Mouse (Mus musculus): ENCODE measurements around the gene 9130230L23Rik. TPM values are rescaled to one million over a fixed set of nuclear protein-coding genes. Genes with fewer than 3 reads are reported as not detected.

The 9130230L23Rik gene
- polyA plus RNA-seq, 1 experiment: 0.10 TPM

DNA sequence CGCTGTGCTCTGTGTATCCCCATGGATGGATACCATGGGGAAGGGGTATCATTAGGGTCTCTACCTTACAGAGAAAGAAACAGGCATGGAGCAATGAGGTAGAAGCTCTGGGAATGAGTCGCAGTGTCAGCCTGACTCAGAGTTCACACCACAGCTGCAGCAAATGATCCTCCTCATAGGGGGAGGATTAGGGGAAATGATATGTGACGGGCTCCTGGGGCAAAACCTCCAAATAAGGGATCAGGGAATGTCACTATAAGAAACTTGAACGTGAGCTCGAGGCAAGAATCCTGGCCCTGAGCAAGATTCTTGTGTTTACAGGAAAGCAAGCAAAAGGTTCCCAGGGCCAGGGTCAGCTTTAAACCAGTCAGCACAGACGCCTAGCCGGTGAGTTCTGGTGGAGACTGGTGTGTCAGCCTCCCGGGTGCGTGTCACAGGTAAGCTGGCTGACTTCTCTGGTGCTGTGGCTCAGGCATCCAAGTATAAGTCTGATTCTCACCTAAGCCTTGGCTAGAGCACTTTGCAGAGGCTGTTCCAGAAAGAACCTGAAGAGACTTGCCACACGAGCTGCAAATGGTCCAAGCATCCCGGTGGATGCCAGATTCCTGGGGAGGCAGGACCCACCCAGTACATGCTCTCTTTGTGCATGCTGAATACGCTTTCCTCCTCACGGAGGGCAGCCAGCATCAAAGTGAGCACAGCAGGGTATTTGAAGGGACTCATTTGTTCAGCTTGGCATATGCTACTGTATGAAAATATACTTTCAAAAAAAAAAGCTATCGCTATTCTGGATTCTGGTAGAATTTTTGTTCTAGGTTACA is 30.5 kb upstream of the 9130230L23Rik start:
- peak; percentile 57 for DNase-seq (ENCODE audit: low read depth)
- TF ChIP-seq POLR2A (IDR thresholded peaks at IDR 0.05; ENCODE audit: borderline replicate concordance, extremely low read depth, insufficient read depth, insufficient read length, poor library complexity, severe bottlenecking) (no peak), CTCF (IDR thresholded peaks at IDR 0.05; ENCODE audit: borderline replicate concordance, extremely low read depth, insufficient read depth, insufficient read length) (no peak)

DNA sequence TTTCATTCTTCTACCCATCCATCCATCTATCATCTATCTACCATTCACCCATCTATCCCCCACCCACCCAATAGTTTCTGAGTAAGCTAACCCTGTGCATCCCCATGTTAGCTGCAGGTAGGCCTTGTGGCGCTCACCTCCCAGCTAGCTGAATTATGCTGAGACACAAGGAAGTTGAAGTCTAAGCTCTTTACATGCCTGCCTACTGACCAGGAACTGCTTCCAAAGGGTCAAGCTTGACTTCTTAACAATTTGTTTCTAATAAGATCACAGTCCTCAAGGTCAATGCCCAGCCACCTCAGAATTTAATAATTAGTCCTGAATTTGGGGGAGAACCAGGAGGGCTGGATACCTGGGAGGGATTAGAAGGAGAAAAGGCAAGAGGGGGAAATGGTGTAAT is 28.7 kb upstream of the 9130230L23Rik start:
- DNase-seq (ENCODE audit: low read depth): no peak
- TF ChIP-seq POLR2A (IDR thresholded peaks at IDR 0.05; ENCODE audit: borderline replicate concordance, extremely low read depth, insufficient read depth, insufficient read length, poor library complexity, severe bottlenecking): no peak
- no peak for TF ChIP-seq CTCF (IDR thresholded peaks at IDR 0.05; ENCODE audit: borderline replicate concordance, extremely low read depth, insufficient read depth, insufficient read length)

DNA sequence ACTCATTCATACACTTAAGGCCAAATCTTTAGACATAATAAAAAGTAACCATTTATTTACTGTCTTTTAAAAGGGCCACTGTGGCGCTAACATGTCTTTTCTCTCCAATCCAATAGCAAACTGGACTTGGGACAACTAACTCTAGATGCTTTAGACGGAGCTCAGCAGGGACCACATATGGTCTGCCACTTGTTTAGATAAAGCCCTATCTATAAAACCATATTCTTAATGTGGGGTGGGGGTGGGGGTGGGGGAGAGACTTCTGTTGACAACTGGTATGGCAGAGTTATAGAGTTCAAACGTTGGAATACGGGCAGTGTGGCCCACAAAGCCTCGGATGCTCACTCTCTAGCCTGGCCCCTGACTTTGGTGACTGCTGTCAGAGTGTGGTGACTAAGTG is 27.6 kb upstream of the 9130230L23Rik start:
- TF ChIP-seq CTCF (IDR thresholded peaks at IDR 0.05; ENCODE audit: borderline replicate concordance, extremely low read depth, insufficient read depth, insufficient read length) (no peak), POLR2A (IDR thresholded peaks at IDR 0.05; ENCODE audit: borderline replicate concordance, extremely low read depth, insufficient read depth, insufficient read length, poor library complexity, severe bottlenecking) (no peak)

DNA sequence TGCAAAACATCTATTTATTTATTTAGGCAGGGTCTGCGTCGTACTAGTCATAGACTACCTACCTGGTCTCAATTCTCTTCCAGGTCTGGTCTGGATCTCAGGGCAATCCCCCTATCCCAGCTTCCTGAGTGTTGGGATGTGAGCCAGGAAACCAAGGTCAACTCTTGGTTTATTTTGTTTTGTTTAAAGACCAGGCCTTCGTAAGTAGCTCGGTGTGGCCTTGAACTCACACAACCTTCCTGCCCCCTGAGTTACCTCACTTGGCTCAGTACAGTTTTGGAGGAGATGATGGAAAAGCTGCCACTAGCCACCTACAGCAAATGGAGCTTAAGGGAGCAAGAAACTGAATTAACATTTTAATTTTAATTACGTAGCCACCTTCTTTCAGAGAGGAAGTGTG is 24.1 kb upstream of the 9130230L23Rik start:
- DNase-seq (ENCODE audit: low read depth): no peak
- no peak for TF ChIP-seq CTCF (IDR thresholded peaks at IDR 0.05; ENCODE audit: borderline replicate concordance, extremely low read depth, insufficient read depth, insufficient read length)
- TF ChIP-seq POLR2A (IDR thresholded peaks at IDR 0.05; ENCODE audit: borderline replicate concordance, extremely low read depth, insufficient read depth, insufficient read length, poor library complexity, severe bottlenecking): no peak

More for the DNA sequence above, 27.6 kb upstream of the 9130230L23Rik start:
- no peak for DNase-seq (ENCODE audit: low read depth)

DNA sequence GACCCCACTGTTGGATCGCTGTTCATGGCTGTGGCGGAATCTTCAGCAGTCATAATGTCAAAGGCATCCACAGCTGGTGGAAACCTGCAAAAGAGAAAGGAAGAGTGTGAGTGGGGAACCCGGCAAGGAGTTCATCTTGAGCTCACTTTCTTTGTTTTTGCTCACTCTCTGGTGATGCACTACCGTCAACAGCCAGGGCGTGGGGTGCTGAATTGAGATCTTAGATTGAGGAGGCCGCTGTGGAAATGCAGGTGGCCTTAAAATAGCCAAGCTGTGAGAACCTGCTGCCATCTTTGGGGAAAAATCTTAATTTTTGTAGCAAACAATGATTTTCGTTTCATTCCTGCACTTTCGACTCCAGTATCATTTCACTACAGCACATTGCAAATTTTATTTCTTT is 23.1 kb upstream of the 9130230L23Rik start:
- no peak for TF ChIP-seq POLR2A (IDR thresholded peaks at IDR 0.05; ENCODE audit: borderline replicate concordance, extremely low read depth, insufficient read depth, insufficient read length, poor library complexity, severe bottlenecking)
- TF ChIP-seq CTCF (IDR thresholded peaks at IDR 0.05; ENCODE audit: borderline replicate concordance, extremely low read depth, insufficient read depth, insufficient read length): no peak
- no peak for DNase-seq (ENCODE audit: low read depth)

DNA sequence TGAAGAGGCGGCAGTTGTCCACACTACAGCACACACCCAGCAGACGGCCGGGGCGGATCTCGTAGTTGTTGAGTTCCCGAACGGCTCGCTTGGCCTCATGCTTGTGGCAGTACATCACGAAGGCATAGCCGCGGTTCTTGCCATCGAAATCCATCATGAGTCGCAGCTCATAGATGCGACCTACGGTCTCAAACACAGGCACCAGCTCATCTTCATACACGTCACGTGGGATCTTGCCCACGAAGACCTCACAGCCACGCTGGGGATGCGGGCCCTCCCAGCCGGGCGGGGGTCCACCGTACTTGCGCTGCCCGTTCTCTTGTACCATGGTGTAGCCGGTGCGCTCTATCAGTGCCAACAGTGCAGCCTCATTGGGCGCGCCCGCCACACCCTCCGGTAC is 22.7 kb upstream of the 9130230L23Rik start:
- DNase-seq (ENCODE audit: low read depth): no peak
- no peak for TF ChIP-seq CTCF (IDR thresholded peaks at IDR 0.05; ENCODE audit: borderline replicate concordance, extremely low read depth, insufficient read depth, insufficient read length)
- no peak for TF ChIP-seq POLR2A (IDR thresholded peaks at IDR 0.05; ENCODE audit: borderline replicate concordance, extremely low read depth, insufficient read depth, insufficient read length, poor library complexity, severe bottlenecking)

DNA sequence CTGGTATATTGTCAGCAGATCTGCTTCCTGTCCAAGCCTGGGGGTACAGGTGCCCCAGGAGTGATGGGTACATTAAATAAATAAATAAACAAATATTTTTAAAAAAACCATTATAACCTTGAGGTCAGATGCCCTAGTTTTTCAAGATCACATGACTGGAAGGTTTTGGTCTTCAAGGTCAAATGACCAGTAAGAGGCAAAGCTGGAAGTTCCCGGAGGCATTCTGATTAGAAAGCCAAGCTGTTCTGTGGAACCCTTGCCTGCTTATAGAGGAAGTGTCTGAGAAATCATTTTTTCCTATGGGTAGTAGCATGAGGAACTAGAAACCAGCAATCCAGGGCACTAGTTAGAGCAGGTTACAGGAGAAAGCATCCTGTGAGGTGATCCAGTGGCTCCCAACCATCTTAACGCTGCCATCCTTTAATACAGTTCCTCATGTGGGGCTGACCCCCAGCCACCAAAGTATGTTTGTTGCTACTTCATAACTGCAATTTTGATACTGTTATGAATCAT is 11.4 kb upstream of the 9130230L23Rik start:
- DNase-seq (ENCODE audit: low read depth): no peak
- TF ChIP-seq CTCF (IDR thresholded peaks at IDR 0.05; ENCODE audit: borderline replicate concordance, extremely low read depth, insufficient read depth, insufficient read length) (no peak), POLR2A (IDR thresholded peaks at IDR 0.05; ENCODE audit: borderline replicate concordance, extremely low read depth, insufficient read depth, insufficient read length, poor library complexity, severe bottlenecking) (no peak)

DNA sequence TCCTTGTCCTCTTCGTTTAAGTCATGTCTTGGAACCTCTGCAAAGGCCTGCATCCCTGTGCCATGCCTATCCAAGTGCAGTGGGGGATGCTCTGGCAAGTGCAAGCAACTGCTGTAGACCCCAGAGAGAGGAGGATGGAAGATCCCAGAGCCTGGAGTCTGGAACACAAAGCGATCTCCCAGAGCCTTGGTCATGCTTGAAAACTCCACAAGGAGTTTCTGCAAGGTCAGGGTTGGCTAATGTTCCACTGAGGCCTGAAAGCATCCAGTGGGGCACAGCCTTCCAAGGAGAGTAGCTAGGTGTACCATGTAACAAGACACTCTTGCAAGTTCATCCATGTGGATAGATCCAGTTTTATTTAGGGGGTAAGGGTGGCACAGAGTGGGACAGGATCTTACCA is 10.4 kb upstream of the 9130230L23Rik start:
- TF ChIP-seq POLR2A (IDR thresholded peaks at IDR 0.05; ENCODE audit: borderline replicate concordance, extremely low read depth, insufficient read depth, insufficient read length, poor library complexity, severe bottlenecking) (no peak), CTCF (IDR thresholded peaks at IDR 0.05; ENCODE audit: borderline replicate concordance, extremely low read depth, insufficient read depth, insufficient read length) (no peak)
- no peak for DNase-seq (ENCODE audit: low read depth)

DNA sequence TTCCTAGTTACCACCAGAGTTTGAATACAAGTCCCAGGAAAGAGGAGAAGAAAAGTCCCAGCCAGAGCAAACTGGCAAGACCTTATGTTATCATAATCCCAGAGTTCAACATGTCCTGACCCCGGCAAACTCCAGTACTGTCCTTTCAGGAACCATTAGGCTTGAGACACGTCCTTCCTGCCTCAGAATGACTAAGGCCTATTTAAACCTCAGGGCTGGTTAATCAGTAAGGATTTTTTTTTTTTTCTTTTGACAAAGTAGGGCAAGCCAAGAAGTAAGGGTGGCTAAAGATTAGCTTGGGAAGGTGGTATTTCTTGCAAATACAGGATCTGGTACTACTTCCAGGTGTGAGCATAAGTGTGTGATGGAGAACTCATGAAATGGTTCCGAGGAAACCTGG is 9.9 kb upstream of the 9130230L23Rik start:
- no peak for DNase-seq (ENCODE audit: low read depth)
- TF ChIP-seq CTCF (IDR thresholded peaks at IDR 0.05; ENCODE audit: borderline replicate concordance, extremely low read depth, insufficient read depth, insufficient read length) (no peak), POLR2A (IDR thresholded peaks at IDR 0.05; ENCODE audit: borderline replicate concordance, extremely low read depth, insufficient read depth, insufficient read length, poor library complexity, severe bottlenecking) (no peak)

DNA sequence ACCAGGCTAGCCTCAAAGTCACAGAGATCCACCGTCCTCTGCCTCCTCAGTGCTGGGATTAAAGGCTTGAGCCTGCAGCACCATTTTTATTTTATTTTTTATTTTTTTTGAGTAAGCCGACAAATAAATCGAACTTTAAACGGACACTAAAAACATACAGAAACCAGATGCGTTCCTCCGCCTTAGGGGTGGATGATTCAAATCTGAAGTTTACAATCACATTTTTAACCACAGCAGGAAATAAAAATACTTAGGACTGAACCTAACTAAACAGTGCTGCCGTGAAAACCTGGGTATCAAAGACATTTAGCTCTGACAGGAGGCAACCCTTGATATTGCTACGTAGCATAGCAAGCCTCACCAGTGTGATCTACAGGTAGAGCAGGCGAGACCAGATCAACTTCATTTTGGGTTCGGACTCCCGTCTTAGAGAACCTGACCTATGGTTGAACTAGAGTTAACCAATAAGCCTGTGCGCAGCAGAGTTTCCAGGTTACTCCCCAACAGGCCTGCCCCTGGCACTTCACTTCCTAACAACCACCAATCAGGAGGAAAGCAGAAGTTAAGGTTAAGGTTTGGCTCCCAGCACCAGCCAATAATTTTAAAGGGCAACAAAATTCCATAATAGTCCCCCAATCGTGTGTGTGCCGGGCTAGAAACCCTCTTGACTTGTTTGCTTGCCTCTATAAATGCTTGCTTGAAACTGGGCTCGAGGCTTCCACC is 4.3 kb upstream of the 9130230L23Rik start:
- TF ChIP-seq POLR2A (IDR thresholded peaks at IDR 0.05; ENCODE audit: borderline replicate concordance, extremely low read depth, insufficient read depth, insufficient read length, poor library complexity, severe bottlenecking): no peak
- TF ChIP-seq CTCF (IDR thresholded peaks at IDR 0.05; ENCODE audit: borderline replicate concordance, extremely low read depth, insufficient read depth, insufficient read length): no peak
- DNase-seq (ENCODE audit: low read depth): no peak

DNA sequence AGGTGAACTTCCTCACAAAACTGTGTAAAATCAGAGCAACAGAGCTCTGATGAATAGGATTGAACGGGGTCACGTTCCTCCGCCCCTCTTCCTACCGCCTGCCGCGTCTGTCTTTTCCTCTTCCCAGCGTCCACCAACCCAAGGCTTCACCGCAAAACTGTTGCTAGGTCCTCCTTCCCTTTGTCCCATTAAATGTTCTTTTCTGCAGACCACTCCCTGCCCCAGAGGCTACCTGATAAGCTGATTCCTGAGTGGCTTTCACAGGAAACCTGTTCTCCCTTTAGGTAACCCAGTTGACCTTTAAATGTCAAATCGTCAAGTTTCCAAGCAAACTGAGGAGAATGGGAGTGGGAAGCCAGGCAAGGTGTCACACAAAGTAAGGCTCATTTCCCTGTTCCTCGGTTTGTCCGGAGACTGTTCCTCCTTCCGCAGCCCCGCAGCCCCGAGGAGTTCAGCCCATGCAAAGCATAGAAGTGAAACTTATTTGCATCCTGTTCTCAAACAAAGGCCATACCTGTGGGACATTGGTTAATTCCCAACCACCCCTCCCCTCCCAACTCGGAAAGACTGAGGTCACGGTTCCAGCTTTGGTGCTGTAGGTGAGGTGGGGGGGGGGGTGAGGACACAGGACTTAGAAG is 1.1 kb upstream of the 9130230L23Rik start:
- TF ChIP-seq POLR2A (IDR thresholded peaks at IDR 0.05; ENCODE audit: borderline replicate concordance, extremely low read depth, insufficient read depth, insufficient read length, poor library complexity, severe bottlenecking): no peak
- TF ChIP-seq CTCF (IDR thresholded peaks at IDR 0.05; ENCODE audit: borderline replicate concordance, extremely low read depth, insufficient read depth, insufficient read length): no peak
- no peak for DNase-seq (ENCODE audit: low read depth)
